Mouse (Mus musculus): Measurements from ENCODE around the gene Atf3. TPM values are rescaled to one million over a fixed set of nuclear protein-coding genes. Genes with fewer than 3 reads are reported as not detected.

The Atf3 gene
- polyA plus RNA-seq, 1 experiment from 2014 or later, result 1.5 TPM

- Histone ChIP-seq H3K4me1 (replicated peaks) (peaks cover 44% of the 10 kb centered on the region), H3K9ac (peak overlapping the region; percentile 63), H3K4me3 (peak overlapping the region; percentile 50), H3K27me3 (peaks cover 99% of the 10 kb centered on the region), H3K27ac (no peak overlapping the region), H3K4me2 (peak overlapping the region; percentile 91), H3K9me3 (no peaks in the 10 kb centered on the region), H3K36me3 (no peaks in the 10 kb centered on the region)
- WGBS, result 1% methylated on average over 42 of the region's 42 CpGs
- ATAC-seq (ENCODE audit: low FRiP score), result no peak
Observed at GRCm38 (mm10) chr1:191184066-191184815, 33.6 kb downstream of the Atf3 start.

- peak; percentile 87 for ATAC-seq (ENCODE audit: low FRiP score)
- peaks cover 49% of the 10 kb centered on the region for H3K4me1 ChIP-seq (replicated peaks)
- H3K4me3 ChIP-seq, result peak overlapping the region; percentile 50
- H3K9me3 ChIP-seq, result no peaks in the 10 kb centered on the region
- no peaks in the 10 kb centered on the region for H3K36me3 ChIP-seq
- WGBS, result 1% methylated on average over 63 of the region's 67 CpGs
- peak overlapping the region; percentile 63 for H3K9ac ChIP-seq
- H3K27ac ChIP-seq, result no peak overlapping the region
- peak overlapping the region; percentile 91 for H3K4me2 ChIP-seq
- H3K27me3 ChIP-seq, result peaks cover 99% of the 10 kb centered on the region
Observed at GRCm38 (mm10) chr1:191183163-191184065, 34.4 kb downstream of the Atf3 start.

GRCm38 (mm10) chr1:191182431-191183162 lies 35.2 kb downstream of the Atf3 start:
- H3K9me3 ChIP-seq, result no peaks in the 10 kb centered on the region
- H3K27me3 ChIP-seq, result peaks cover 100% of the 10 kb centered on the region
- under 1% methylated on average over 60 of the region's 61 CpGs for WGBS
- H3K4me3 ChIP-seq, result peak overlapping the region; percentile 50
- H3K4me2 ChIP-seq, result peak overlapping the region; percentile 91
- peak overlapping the region; percentile 63 for H3K9ac ChIP-seq
- no peak for ATAC-seq (ENCODE audit: low FRiP score)
- H3K27ac ChIP-seq, result no peak overlapping the region
- H3K4me1 ChIP-seq (replicated peaks), result peaks cover 52% of the 10 kb centered on the region
- no peaks in the 10 kb centered on the region for H3K36me3 ChIP-seq

- H3K36me3 ChIP-seq, result no peaks in the 10 kb centered on the region
- ATAC-seq (ENCODE audit: low FRiP score), result no peak
- H3K4me2 ChIP-seq, result peak overlapping the region; percentile 91
- 49% methylated on average over 12 of the region's 12 CpGs for WGBS
- no peak overlapping the region for H3K27ac ChIP-seq
- peaks cover 52% of the 10 kb centered on the region for H3K4me1 ChIP-seq (replicated peaks)
- peak overlapping the region; percentile 50; the same call in 1 of the 2 replicates for H3K4me3 ChIP-seq
- H3K27me3 ChIP-seq, result peaks cover 100% of the 10 kb centered on the region
- no peaks in the 10 kb centered on the region for H3K9me3 ChIP-seq
- no peak overlapping the region for H3K9ac ChIP-seq
Observed at GRCm38 (mm10) chr1:191181469-191182259, 36.2 kb downstream of the Atf3 start.

- ATAC-seq (ENCODE audit: low FRiP score), result no peak
- H3K4me1 ChIP-seq (replicated peaks), result peaks cover 40% of the 10 kb centered on the region
- no peak overlapping the region for H3K27ac ChIP-seq
- peaks cover 89% of the 10 kb centered on the region for H3K27me3 ChIP-seq
- no peaks in the 10 kb centered on the region for H3K36me3 ChIP-seq
- no peaks in the 10 kb centered on the region for H3K9me3 ChIP-seq
- H3K4me3 ChIP-seq, result no peak overlapping the region
- WGBS, result 84% methylated on average over 4 of the region's 4 CpGs
- no peak overlapping the region for H3K4me2 ChIP-seq
- H3K9ac ChIP-seq, result no peak overlapping the region
Observed at GRCm38 (mm10) chr1:191180397-191180796, 37.4 kb downstream of the Atf3 start.

GRCm38 (mm10) chr1:191179846-191180245 lies 38.0 kb downstream of the Atf3 start:
- Histone ChIP-seq H3K27me3 (peaks cover 83% of the 10 kb centered on the region), H3K9ac (no peak overlapping the region), H3K9me3 (no peaks in the 10 kb centered on the region), H3K4me1 (replicated peaks) (peaks cover 35% of the 10 kb centered on the region), H3K36me3 (no peaks in the 10 kb centered on the region), H3K4me2 (no peak overlapping the region), H3K27ac (no peak overlapping the region), H3K4me3 (no peak overlapping the region)
- ATAC-seq (ENCODE audit: low FRiP score), result no peak
- 44% methylated on average over 2 of the region's 2 CpGs for WGBS

- Histone ChIP-seq H3K36me3 (no peaks in the 10 kb centered on the region), H3K9me3 (no peaks in the 10 kb centered on the region), H3K4me3 (no peak overlapping the region), H3K27me3 (peaks cover 71% of the 10 kb centered on the region), H3K9ac (no peak overlapping the region), H3K4me2 (no peak overlapping the region), H3K4me1 (replicated peaks) (peaks cover 23% of the 10 kb centered on the region), H3K27ac (no peak overlapping the region)
- WGBS, result 38% methylated on average over 15 of the region's 15 CpGs
- ATAC-seq (ENCODE audit: low FRiP score), result no peak
Observed at GRCm38 (mm10) chr1:191178511-191179188, 39.2 kb downstream of the Atf3 start.

GRCm38 (mm10) chr1:191176887-191177286 lies 41.0 kb downstream of the Atf3 start:
- H3K27ac ChIP-seq, result no peak overlapping the region
- no peak for ATAC-seq (ENCODE audit: low FRiP score)
- no peak overlapping the region for H3K9ac ChIP-seq
- H3K27me3 ChIP-seq, result peaks cover 53% of the 10 kb centered on the region
- H3K36me3 ChIP-seq, result no peaks in the 10 kb centered on the region
- peaks cover 8% of the 10 kb centered on the region; the same call in 1 of the 2 replicates for H3K4me1 ChIP-seq (replicated peaks)
- no peak overlapping the region for H3K4me2 ChIP-seq
- no peak overlapping the region for H3K4me3 ChIP-seq
- WGBS, result 81% methylated on average over 7 of the region's 7 CpGs
- no peaks in the 10 kb centered on the region for H3K9me3 ChIP-seq

GRCm38 (mm10) chr1:191172487-191172886 lies 45.4 kb downstream of the Atf3 start:
- Histone ChIP-seq H3K9ac (no peak overlapping the region), H3K4me3 (no peak overlapping the region), H3K9me3 (no peaks in the 10 kb centered on the region), H3K4me2 (no peak overlapping the region), H3K27ac (no peak overlapping the region), H3K4me1 (replicated peaks) (no peaks in the 10 kb centered on the region), H3K27me3 (peaks cover 9% of the 10 kb centered on the region; the same call in 1 of the 2 replicates), H3K36me3 (no peaks in the 10 kb centered on the region)
- 15% methylated on average over 6 of the region's 6 CpGs for WGBS
- no peak for ATAC-seq (ENCODE audit: low FRiP score)

GRCm38 (mm10) chr1:191170444-191170843 lies 47.4 kb downstream of the Atf3 start:
- 90% methylated on average over 2 of the region's 2 CpGs for WGBS
- no peaks in the 10 kb centered on the region for H3K27me3 ChIP-seq

GRCm38 (mm10) chr1:191166189-191166588 lies 51.6 kb downstream of the Atf3 start:
- H3K4me3 ChIP-seq, result no peak overlapping the region
- 76% methylated on average over 4 of the region's 4 CpGs for WGBS
- H3K9me3 ChIP-seq, result no peaks in the 10 kb centered on the region
- H3K36me3 ChIP-seq, result no peaks in the 10 kb centered on the region
- no peak overlapping the region for H3K9ac ChIP-seq
- no peak overlapping the region for H3K27ac ChIP-seq
- no peak for ATAC-seq (ENCODE audit: low FRiP score)
- H3K4me2 ChIP-seq, result no peak overlapping the region
- peaks cover 9% of the 10 kb centered on the region for H3K4me1 ChIP-seq (replicated peaks)
- no peaks in the 10 kb centered on the region for H3K27me3 ChIP-seq

More at GRCm38 (mm10) chr1:191170444-191170843, 47.4 kb downstream of the Atf3 start:
- Histone ChIP-seq H3K9ac (no peak overlapping the region), H3K4me2 (no peak overlapping the region), H3K4me3 (no peak overlapping the region), H3K27ac (no peak overlapping the region), H3K4me1 (replicated peaks) (peaks cover 9% of the 10 kb centered on the region), H3K9me3 (no peaks in the 10 kb centered on the region), H3K36me3 (no peaks in the 10 kb centered on the region)
- no peak for ATAC-seq (ENCODE audit: low FRiP score)
